Mouse (Mus musculus) small intestine, adult 2 months (tissue): ENCODE measurements around the gene Olfr156.

Experiments
- CTCF ChIP-seq: fragments of 200-500 bp; IDR thresholded peaks from 2 replicates; pipeline ENCODE4 v1.5.1; 2012; ENCODE audit warnings: low read depth, mild to moderate bottlenecking, control low read depth, inconsistent platforms, low read length, moderate library complexity, mixed read lengths; ENCODE audit not compliant: insufficient replicate concordance, insufficient read length; ENCODE audit errors: extremely low read depth
- POLR2A ChIP-seq: fragments of 200-500 bp; IDR thresholded peaks from 2 replicates; pipeline ENCODE4 v1.6.1; 2012; ENCODE audit warnings: low read depth, mild to moderate bottlenecking, control low read depth, inconsistent platforms, low read length, moderate library complexity

DNA sequence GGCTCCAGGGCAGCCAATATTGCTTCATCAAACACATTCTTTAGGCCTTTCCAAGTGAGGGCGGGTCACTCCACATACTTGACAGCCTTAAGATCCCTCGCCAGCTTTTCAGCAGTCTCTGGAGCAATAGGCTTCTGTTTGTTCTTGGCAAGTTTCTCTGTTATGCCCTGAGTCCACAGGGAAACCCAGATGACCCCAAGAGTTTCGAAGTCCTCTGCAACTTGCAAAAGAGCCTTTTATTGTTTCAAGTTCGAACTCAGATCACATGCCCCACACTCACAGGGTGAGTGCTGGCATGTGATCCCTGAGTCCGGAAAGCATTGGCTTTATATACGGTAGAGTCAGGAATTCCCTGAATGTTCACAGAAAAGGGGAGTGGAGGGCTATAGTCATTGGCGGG is 24.8 kb downstream of the Olfr156 start:
- TF ChIP-seq CTCF (no peak), POLR2A (no peak)
